Mouse (Mus musculus) bone marrow, adult 2 months (tissue): Measurements from ENCODE around the gene Dnase1l2.
A peak's percentile ranks its signal among the peaks of the same experiment; 100 is the strongest.

Experiments
- CTCF ChIP-seq: fragments of 200-500 bp; IDR thresholded peaks from 2 replicates; pipeline ENCODE4 v1.5.1; 2011; ENCODE audit warnings: low read length, control low read depth; ENCODE audit not compliant: control insufficient read depth, insufficient read depth
- POLR2A ChIP-seq: fragments of 200-500 bp; IDR thresholded peaks from 2 replicates; pipeline ENCODE4 v1.6.1; 2011; ENCODE audit warnings: low read depth, mild to moderate bottlenecking, control low read depth, low read length, borderline replicate concordance; ENCODE audit not compliant: control insufficient read depth

DNA sequence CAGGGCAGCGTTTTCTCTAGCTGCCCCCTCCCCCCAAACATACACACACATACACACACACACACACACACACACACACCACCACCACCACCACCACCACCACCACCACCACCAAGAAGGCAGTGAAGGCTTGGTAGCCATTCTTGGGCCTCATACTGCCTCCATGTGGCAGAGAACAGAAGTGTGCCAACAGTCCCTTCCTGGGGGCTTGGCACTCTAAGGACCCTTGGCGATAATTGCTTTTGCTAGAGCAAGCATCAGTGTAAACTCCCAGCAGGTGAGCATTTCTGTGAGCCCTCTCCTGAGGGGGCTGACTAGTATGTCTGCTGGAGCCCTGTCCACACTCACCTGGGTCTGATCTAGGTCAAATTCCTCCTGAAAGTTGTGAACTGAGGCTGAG, 1.8 kb downstream of the Dnase1l2 start:
- TF ChIP-seq CTCF (peak; percentile 16; the same call in 1 of the 2 replicates), POLR2A (no peak)
